Mouse (Mus musculus) G1E (cell line): ENCODE data around the gene Grik3. TPM values are rescaled to one million over a fixed set of nuclear protein-coding genes. Genes with fewer than 3 reads are reported as not detected.

ENCODE experiments used
- ATAC-seq: 2 replicates; pipeline ENCODE4 v1.8.0; 2016; ENCODE audit warnings: mild to moderate bottlenecking; ENCODE audit not compliant: insufficient number of reproducible peaks, poor library complexity, low FRiP score, severe bottlenecking; ENCODE audit errors: extremely low read depth
- DNase-seq: peaks from one replicate; pipeline ENCODE4 v3.0.0; 2012; ENCODE audit warnings: low spot score
- H3K27me3 ChIP-seq: 2 replicates; pipeline ENCODE4 v1.6.1; 2012; ENCODE audit warnings: mild to moderate bottlenecking, low read length, inconsistent platforms; ENCODE audit not compliant: insufficient read depth
- H3K36me3 ChIP-seq: replicated peaks from 2 replicates; pipeline ENCODE3; 2012; ENCODE audit warnings: mild to moderate bottlenecking, inconsistent platforms
- H3K4me1 ChIP-seq: 2 replicates; pipeline ENCODE4 v1.6.1; 2012; ENCODE audit warnings: low read depth, low read length, inconsistent platforms, mixed read lengths; ENCODE audit not compliant: insufficient read depth
- H3K4me3 ChIP-seq: 2 replicates; pipeline ENCODE4 v1.5.1; 2012; ENCODE audit warnings: low read depth, mild to moderate bottlenecking, inconsistent platforms, low read length, moderate library complexity, mixed read lengths
- H3K9me3 ChIP-seq: replicated peaks from 2 replicates; pipeline ENCODE4 v1.6.1; 2012; ENCODE audit warnings: inconsistent platforms
- CTCF ChIP-seq: IDR thresholded peaks from 2 replicates; pipeline ENCODE4 v1.5.1; 2012; ENCODE audit warnings: low read depth, low read length, inconsistent platforms, mixed read lengths
- GATA1 ChIP-seq: IDR thresholded peaks from 2 replicates; pipeline ENCODE4 v1.6.1; 2012; ENCODE audit warnings: borderline replicate concordance, low read length, inconsistent platforms, mixed read lengths
- GATA2 ChIP-seq: IDR thresholded peaks from 2 replicates; pipeline ENCODE4 v1.6.1; 2012; ENCODE audit warnings: low read depth, low read length, inconsistent platforms, borderline replicate concordance
- POLR2AphosphoS5 ChIP-seq: IDR thresholded peaks from 2 replicates; pipeline ENCODE4 v1.6.1; 2012; ENCODE audit warnings: low read depth, low read length, inconsistent platforms; ENCODE audit not compliant: insufficient replicate concordance
- TAL1 ChIP-seq: conservative IDR thresholded peaks from 2 replicates; pipeline ENCODE4 v1.6.1; 2012; ENCODE audit warnings: low read depth, low read length, inconsistent platforms, mixed read lengths
- polyA plus RNA-seq: library from polyadenylated mRNA; stranded (reverse); fragments of >175 nt; gene quantifications from 2 replicates; pipeline ENCODE4 v1.2.3, GENCODE M21; 2012
- total RNA-seq, 2 experiments: library from RNA; stranded (forward) in 1 of 2; stranded (reverse) in 1 of 2; fragments of 200-1000 nt in 1 of 2; fragments of >200 nt in 1 of 2; fragmentation: Nextera tagmentation in 1 of 2; gene quantifications; 2 replicates each; pipeline ENCODE4 v1.2.3; 2014 to 2017

The Grik3 gene
- total and polyA plus RNA-seq, 3 experiments, result 0.05 TPM; not detected in 2

DNA sequence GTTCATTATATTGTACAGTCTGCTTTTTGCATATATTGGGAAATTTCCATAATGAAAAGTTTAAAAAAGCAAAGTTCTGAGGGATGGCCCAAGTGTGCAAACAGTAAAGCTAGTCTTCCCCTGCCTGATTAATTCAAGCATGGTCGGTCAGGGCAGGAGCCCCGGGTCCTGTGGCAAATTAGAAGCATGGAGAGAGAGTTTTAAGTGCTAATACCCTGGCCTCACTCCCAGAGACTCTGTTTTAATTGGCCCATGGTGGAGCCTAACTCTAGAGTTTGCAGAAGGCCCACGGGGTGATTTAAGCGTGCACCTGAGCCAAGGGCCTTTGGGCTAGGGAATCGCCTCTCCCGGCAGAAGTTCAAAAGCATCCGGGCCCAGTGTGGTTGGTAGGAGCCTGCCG, 215.2 kb downstream of the Grik3 start:
- DNase-seq (no peak), ATAC-seq (no peak)
- H3K9me3 ChIP-seq, result peaks cover 94% of the 10 kb centered on the region
- no peaks in the 10 kb centered on the region; the same call in 1 of the 2 replicates for H3K27me3 ChIP-seq
- TF ChIP-seq POLR2AphosphoS5 (no peak), GATA1 (no peak), CTCF (no peak), GATA2 (no peak), TAL1 (no peak)
- no peaks in the 10 kb centered on the region for H3K4me1 ChIP-seq
- no peak overlapping the region for H3K4me3 ChIP-seq
- H3K36me3 ChIP-seq, result no peaks in the 10 kb centered on the region

DNA sequence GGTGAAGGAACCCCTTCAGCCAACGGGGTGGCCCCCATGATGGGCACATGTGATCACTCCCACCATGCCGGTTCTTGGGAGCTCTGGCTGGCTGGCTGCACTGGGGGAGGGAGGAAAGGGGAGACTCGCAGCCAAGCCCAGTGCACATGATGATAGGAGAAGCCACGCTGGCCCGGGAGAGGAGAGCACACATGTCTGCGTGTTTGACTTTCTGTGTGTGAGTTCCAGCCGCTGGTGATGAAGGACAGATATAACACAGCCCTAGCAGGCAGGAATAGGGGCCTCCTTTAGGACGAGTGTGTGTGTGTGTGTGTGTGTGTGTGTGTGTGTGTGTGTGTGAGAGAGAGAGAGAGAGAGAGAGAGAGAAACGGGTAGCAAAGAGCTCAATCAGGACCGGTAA, 219.2 kb downstream of the Grik3 start:
- H3K4me1 ChIP-seq, result no peaks in the 10 kb centered on the region
- H3K4me3 ChIP-seq, result 0 out of 2 replicates have a peak overlapping the region, but pooled peaks have one; percentile 16
- ATAC-seq, result no peak
- no peak for DNase-seq
- peaks cover 90% of the 10 kb centered on the region for H3K9me3 ChIP-seq
- TF ChIP-seq TAL1 (no peak), CTCF (no peak), POLR2AphosphoS5 (no peak)
- no peaks in the 10 kb centered on the region for H3K36me3 ChIP-seq
- no peaks in the 10 kb centered on the region; the same call in 1 of the 2 replicates for H3K27me3 ChIP-seq

GRCm38 (mm10) chr4:125717881-125718280, 227.4 kb downstream of the Grik3 start:
- ATAC-seq, result no peak
- Histone ChIP-seq H3K9me3 (peaks cover 92% of the 10 kb centered on the region), H3K27me3 (no peaks in the 10 kb centered on the region), H3K4me3 (no peak overlapping the region), H3K36me3 (no peaks in the 10 kb centered on the region), H3K4me1 (no peaks in the 10 kb centered on the region)
- TF ChIP-seq TAL1, result no peak
- TF ChIP-seq POLR2AphosphoS5, result no peak
- no peak for TF ChIP-seq GATA1
- DNase-seq, result no peak

DNA sequence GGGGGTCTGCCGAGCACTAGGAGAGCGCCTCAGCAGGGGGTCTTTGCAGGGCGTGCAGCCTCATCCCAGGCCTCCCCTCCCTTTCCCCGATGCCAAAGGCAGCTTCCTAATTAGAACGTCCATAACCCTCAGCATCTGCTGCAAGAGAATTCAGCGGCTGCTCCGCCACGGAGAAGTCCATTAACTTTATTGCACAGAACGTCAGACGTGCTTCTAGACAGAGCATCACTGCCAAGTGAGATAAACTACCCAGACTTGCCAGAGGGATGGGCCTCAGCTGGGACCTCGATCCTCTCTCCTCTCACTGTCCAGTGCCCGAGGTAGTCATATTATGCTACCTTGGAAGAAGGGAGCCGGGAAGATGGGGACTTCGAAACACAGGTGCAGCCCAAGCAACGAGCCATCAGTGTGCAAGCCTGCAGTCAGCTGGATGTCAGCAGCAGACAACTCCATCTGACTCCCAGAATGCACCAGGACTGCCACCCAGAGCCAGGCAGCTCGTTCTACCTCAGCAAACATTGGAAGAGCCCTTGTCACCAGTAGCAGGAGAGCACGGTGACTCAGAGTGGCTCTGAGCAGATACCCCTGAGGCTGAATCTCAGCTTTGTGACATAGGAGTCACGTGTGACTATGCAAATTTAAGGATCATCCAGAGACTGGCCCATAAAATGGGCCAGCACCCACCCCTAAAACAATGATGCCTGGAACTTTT, 228.1 kb downstream of the Grik3 start:
- Histone ChIP-seq H3K9me3 (peaks cover 92% of the 10 kb centered on the region), H3K4me1 (no peaks in the 10 kb centered on the region), H3K27me3 (no peaks in the 10 kb centered on the region), H3K36me3 (no peaks in the 10 kb centered on the region), H3K4me3 (no peak overlapping the region)
- no peak for ATAC-seq
- no peak for DNase-seq
- TF ChIP-seq TAL1 (no peak), GATA1 (no peak), GATA2 (no peak), POLR2AphosphoS5 (no peak), CTCF (no peak)

DNA sequence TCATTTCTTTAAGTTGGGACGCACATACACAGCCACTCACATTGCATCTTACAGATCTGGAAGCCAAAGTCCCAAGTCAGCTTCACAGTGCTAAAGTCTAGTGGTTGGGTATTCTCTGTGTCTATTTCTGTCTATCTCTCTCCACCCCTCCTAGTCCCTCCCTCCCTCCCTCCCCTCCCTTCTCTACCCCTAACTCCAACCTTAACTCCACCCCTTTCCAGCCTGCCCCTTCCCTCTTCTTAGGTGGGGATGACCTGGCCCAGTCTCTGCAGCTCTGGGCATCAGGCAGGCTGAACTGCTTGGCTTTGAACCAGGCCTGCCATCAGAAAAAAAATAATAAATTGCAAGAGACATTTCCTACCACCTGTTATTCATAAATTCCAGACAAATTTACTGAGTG, 235.7 kb downstream of the Grik3 start:
- DNase-seq, result no peak
- no peaks in the 10 kb centered on the region for H3K36me3 ChIP-seq
- no peak for ATAC-seq
- no peak for TF ChIP-seq TAL1
- TF ChIP-seq POLR2AphosphoS5, result no peak
- no peak for TF ChIP-seq CTCF
- no peak for TF ChIP-seq GATA1
- TF ChIP-seq GATA2, result no peak
- no peak overlapping the region for H3K4me3 ChIP-seq
- no peaks in the 10 kb centered on the region for H3K4me1 ChIP-seq
- H3K27me3 ChIP-seq, result no peaks in the 10 kb centered on the region
- H3K9me3 ChIP-seq, result peaks cover 86% of the 10 kb centered on the region

DNA sequence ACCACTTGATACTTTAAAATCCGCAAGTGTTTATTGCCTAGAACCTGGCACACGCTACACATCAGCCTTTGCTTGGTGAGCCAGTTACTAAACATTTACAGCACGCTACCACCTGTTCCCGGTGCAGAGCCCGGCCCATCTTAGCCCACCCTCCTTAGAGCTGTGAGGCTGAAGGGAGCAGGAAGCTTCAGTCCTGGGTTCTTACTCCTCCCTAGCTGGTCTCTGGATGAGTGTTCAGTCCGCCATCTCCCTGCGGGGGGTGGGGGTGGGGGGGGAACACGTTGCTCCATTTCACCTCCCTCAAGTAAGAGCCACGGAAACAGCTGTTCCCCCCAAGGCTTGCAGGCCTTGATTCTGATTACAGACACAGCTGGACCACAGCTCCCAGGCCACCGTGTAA, 236.5 kb downstream of the Grik3 start:
- Histone ChIP-seq H3K27me3 (no peaks in the 10 kb centered on the region), H3K4me1 (no peaks in the 10 kb centered on the region), H3K9me3 (peaks cover 86% of the 10 kb centered on the region), H3K36me3 (no peaks in the 10 kb centered on the region), H3K4me3 (no peak overlapping the region)
- ATAC-seq, result no peak
- no peak for DNase-seq
- TF ChIP-seq GATA1 (no peak), POLR2AphosphoS5 (no peak), CTCF (no peak), GATA2 (no peak), TAL1 (no peak)

DNA sequence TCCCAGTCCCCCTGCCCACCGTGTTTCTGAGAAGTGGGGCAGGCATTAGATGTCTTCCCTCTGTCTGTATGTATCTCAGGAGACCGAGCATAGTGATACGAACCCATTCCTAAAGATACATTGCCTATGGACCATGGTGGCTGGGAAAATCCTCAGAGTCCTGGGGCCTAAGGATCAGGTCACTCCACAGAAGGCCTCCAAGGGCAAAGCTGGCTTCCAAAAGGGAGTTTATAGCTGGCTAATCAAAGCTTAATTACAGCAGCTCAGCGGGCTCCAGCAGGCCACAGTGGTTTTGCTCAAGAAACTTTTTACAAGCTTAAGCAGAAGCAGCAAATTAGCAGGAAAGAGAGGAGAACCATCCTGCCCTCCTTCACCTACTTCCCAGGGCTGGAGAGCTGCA, 237.1 kb downstream of the Grik3 start:
- DNase-seq (no peak), ATAC-seq (no peak)
- no peaks in the 10 kb centered on the region for H3K36me3 ChIP-seq
- TF ChIP-seq CTCF, result no peak
- TF ChIP-seq GATA1, result no peak
- TF ChIP-seq TAL1, result no peak
- TF ChIP-seq GATA2, result no peak
- no peak for TF ChIP-seq POLR2AphosphoS5
- H3K4me1 ChIP-seq, result no peaks in the 10 kb centered on the region
- H3K4me3 ChIP-seq, result no peak overlapping the region
- no peaks in the 10 kb centered on the region for H3K27me3 ChIP-seq
- peaks cover 86% of the 10 kb centered on the region for H3K9me3 ChIP-seq
